ENCODE assay signal across 8 mouse cellular contexts in the genomic region with DNA sequence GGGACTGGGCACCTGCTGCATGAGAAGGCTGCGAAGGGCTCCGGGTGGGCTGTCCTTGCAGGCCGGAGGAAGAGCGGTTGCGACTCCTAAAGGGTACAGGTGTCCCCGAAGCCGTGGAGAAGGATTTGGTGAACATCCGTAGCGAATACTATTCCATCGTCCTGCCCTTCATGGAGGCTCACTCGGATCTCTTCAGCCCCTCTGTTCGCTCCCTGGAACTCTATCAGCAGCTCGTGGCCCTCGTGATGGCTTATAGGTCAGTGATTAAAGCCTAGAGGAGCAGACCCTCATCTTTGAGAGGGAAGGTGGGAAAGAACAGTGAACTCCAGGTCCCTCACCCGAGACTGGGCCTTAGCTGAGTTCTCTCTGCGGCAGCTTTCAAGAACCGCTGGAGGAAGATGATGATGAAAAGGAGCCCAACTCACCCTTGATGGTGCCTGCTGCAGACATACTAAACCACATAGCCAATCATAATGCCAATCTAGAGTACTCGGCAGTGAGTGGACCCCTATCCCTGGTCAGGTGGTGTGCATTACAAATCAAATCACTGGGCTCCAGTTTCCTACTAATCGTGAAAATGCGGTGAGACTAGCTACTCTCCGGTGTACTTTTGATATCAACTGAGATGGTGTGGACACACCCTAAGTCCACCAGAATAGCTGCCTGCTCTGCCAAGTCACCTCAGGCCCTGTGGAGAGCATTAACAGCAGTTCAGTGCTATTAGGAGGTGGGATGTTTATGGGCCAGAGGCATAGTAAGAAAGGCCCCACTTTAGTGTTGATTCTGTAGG. TPM values are rescaled to one million over a fixed set of nuclear protein-coding genes. Genes with fewer than 3 reads are reported as not detected.
DNase-seq lines count a peak whose midpoint lies in the region; ATAC-seq and TF ChIP-seq lines count a peak whose summit lies in the region.

No protein-coding gene starts in this region.

- peak overlapping the region; percentile 70 for H3K4me3 ChIP-seq in heart, embryonic 13.5 days
- H3K4me3 ChIP-seq in E14TG2a.4 (replicated peaks; ENCODE audit: low read length), result peak overlapping the region; percentile 92
- H3K4me3 ChIP-seq in forebrain, embryonic 11.5 days (ENCODE audit: low read depth, low read length), result peak overlapping the region; percentile 80
- peak overlapping the region; percentile 97 for H3K4me3 ChIP-seq in liver, adult 2 months (ENCODE audit: insufficient read depth, low read depth, low read length)
- peak overlapping the region; percentile 78 for H3K4me3 ChIP-seq in stomach, postnatal 0 days (ENCODE audit: low read depth, low read length)

- TF ChIP-seq POLR2A in liver, adult 2 months (IDR thresholded peaks at IDR 0.05; ENCODE audit: extremely low read depth, insufficient read depth, low read length), result no peak

- TF ChIP-seq CTCF in E14TG2a.4 (conservative IDR thresholded peaks at IDR 0.05; ENCODE audit: low read length), result no peak
- TF ChIP-seq CTCF in liver, adult 2 months (IDR thresholded peaks at IDR 0.05; ENCODE audit: low read depth, low read length), result no peak
- no peak for TF ChIP-seq CTCF in stomach, postnatal 0 days (IDR thresholded peaks at IDR 0.05; ENCODE audit: low read depth)

- TF ChIP-seq EP300 in stomach, postnatal 0 days (optimal IDR thresholded peaks at IDR 0.05), result no peak

- H3K79me2 ChIP-seq in liver, adult 2 months (ENCODE audit: control insufficient read depth, insufficient read depth, low read length), result no peaks in the 10 kb centered on the region

- H3K4me1 ChIP-seq in heart, embryonic 13.5 days, result peaks cover 19% of the 10 kb centered on the region
- peaks cover 61% of the 10 kb centered on the region for H3K4me1 ChIP-seq in E14TG2a.4 (replicated peaks; ENCODE audit: low read depth, low read length)
- peaks cover 8% of the 10 kb centered on the region; the same call in 1 of the 2 replicates for H3K4me1 ChIP-seq in forebrain, embryonic 11.5 days (replicated peaks; ENCODE audit: control insufficient read depth, insufficient read depth, low read length)
- peaks cover 10% of the 10 kb centered on the region for H3K4me1 ChIP-seq in liver, adult 2 months (ENCODE audit: control insufficient read depth, insufficient read depth, low read length)
- H3K4me1 ChIP-seq in stomach, postnatal 0 days (replicated peaks; ENCODE audit: control insufficient read depth, insufficient read depth), result 0 out of 2 replicates have a peak, but pooled peaks cover 3% of the 10 kb centered on the region

- 16% methylated on average over 21 of the region's 21 CpGs for WGBS in heart, embryonic 13.5 days
- WGBS in forebrain, embryonic 11.5 days, result 20% methylated on average over 21 of the region's 21 CpGs
- 17% methylated on average over 21 of the region's 21 CpGs for WGBS in liver, adult 2 months
- WGBS in stomach, postnatal 0 days, result 18% methylated on average over 21 of the region's 21 CpGs

- peak overlapping the region; percentile 88 for H3K4me2 ChIP-seq in heart, embryonic 13.5 days
- peak overlapping the region; percentile 85 for H3K4me2 ChIP-seq in forebrain, embryonic 11.5 days (ENCODE audit: low read depth, low read length, severe bottlenecking)
- peak overlapping the region; percentile 93 for H3K4me2 ChIP-seq in stomach, postnatal 0 days (replicated peaks; ENCODE audit: low read depth)

- H3K9ac ChIP-seq in heart, embryonic 13.5 days, result peak overlapping the region; percentile 86
- H3K9ac ChIP-seq in forebrain, embryonic 11.5 days (ENCODE audit: low read length), result peak overlapping the region; percentile 82
- H3K9ac ChIP-seq in liver, adult 2 months (ENCODE audit: low read depth, low read length), result peak overlapping the region; percentile 96
- H3K9ac ChIP-seq in stomach, postnatal 0 days (ENCODE audit: low read length), result peak overlapping the region; percentile 83

- no peak for DNase-seq in heart, adult 18-20 months
- no peak for DNase-seq in forebrain, embryonic 11.5 days (ENCODE audit: low spot score)
- DNase-seq in liver, adult 2 months (ENCODE audit: extremely low read depth, low read depth, low spot score), result no peak
- DNase-seq in stomach, postnatal 0 days (ENCODE audit: low spot score), result peak; percentile 36
- DNase-seq in ovary, adult 18-20 months (ENCODE audit: low spot score), result no peak
- no peak for DNase-seq in adrenal gland, adult 2 months

- peak overlapping the region; percentile 73 for H3K27ac ChIP-seq in heart, embryonic 13.5 days (replicated peaks)
- H3K27ac ChIP-seq in forebrain, embryonic 11.5 days (ENCODE audit: low read depth, low read length), result no peak overlapping the region
- 0 out of 2 replicates have a peak overlapping the region, but pooled peaks have one; percentile 54 for H3K27ac ChIP-seq in liver, adult 2 months (replicated peaks; ENCODE audit: insufficient read depth, low read depth, low read length)
- peak overlapping the region; percentile 67 for H3K27ac ChIP-seq in stomach, postnatal 0 days (replicated peaks)

- ATAC-seq in heart, embryonic 13.5 days (ENCODE audit: extremely low read depth, insufficient number of reproducible peaks, low FRiP score, low TSS enrichment), result no peak
- 0 out of 2 replicates have a peak, but pooled peaks have one; percentile 1 for ATAC-seq in forebrain, embryonic 11.5 days (replicated peaks; ENCODE audit: low FRiP score)
- ATAC-seq in stomach, postnatal 0 days (ENCODE audit: low FRiP score, low TSS enrichment), result peak; percentile 29; the same call in 1 of the 2 replicates

- H3K27me3 ChIP-seq in heart, embryonic 13.5 days (replicated peaks), result no peaks in the 10 kb centered on the region
- no peaks in the 10 kb centered on the region for H3K27me3 ChIP-seq in E14TG2a.4 (ENCODE audit: insufficient read depth, low read length)
- no peaks in the 10 kb centered on the region for H3K27me3 ChIP-seq in forebrain, embryonic 11.5 days (ENCODE audit: control insufficient read depth, insufficient read depth, low read length)
- no peaks in the 10 kb centered on the region for H3K27me3 ChIP-seq in liver, adult 2 months (ENCODE audit: control insufficient read depth, insufficient read depth, low read length)
- no peaks in the 10 kb centered on the region for H3K27me3 ChIP-seq in stomach, postnatal 0 days (ENCODE audit: control insufficient read depth, insufficient read depth, low read length)

- no peaks in the 10 kb centered on the region for H3K9me3 ChIP-seq in heart, embryonic 13.5 days
- no peaks in the 10 kb centered on the region for H3K9me3 ChIP-seq in E14TG2a.4 (ENCODE audit: low read length)
- no peaks in the 10 kb centered on the region for H3K9me3 ChIP-seq in forebrain, embryonic 11.5 days (ENCODE audit: control insufficient read depth, low read length)
- no peaks in the 10 kb centered on the region for H3K9me3 ChIP-seq in stomach, postnatal 0 days (ENCODE audit: control insufficient read depth, low read length)

- H3K36me3 ChIP-seq in heart, embryonic 13.5 days, result peaks cover 72% of the 10 kb centered on the region
- H3K36me3 ChIP-seq in E14TG2a.4 (ENCODE audit: insufficient read depth, low read length), result peaks cover 55% of the 10 kb centered on the region
- H3K36me3 ChIP-seq in forebrain, embryonic 11.5 days (ENCODE audit: control insufficient read depth, insufficient read depth, low read length), result no peaks in the 10 kb centered on the region
- peaks cover 24% of the 10 kb centered on the region for H3K36me3 ChIP-seq in liver, adult 2 months (ENCODE audit: control insufficient read depth, insufficient read depth, low read length)
- H3K36me3 ChIP-seq in stomach, postnatal 0 days (ENCODE audit: control insufficient read depth, insufficient read depth, low read length), result peaks cover 6% of the 10 kb centered on the region; the same call in 1 of the 2 replicates

RNA-seq across cellular contexts. Expression of a gene that starts 1.1 kb away (rescaled TPM):
- polyA plus RNA-seq in heart, embryonic 13.5 days (2015; fragmentation: Nextera tagmentation; extraction: Ambion mirVana), result 15.9 and 18.1 TPM in 2 replicates
- 10 to 100 TPM; 15.8 to 21.0 TPM for total RNA-seq in heart, adult 18-20 months (2021)
- 27.5 and 30.0 TPM in 2 replicates for polyA plus RNA-seq in forebrain, embryonic 11.5 days (2014; fragmentation: Nextera tagmentation; extraction: Ambion mirVana)
- total RNA-seq in liver, adult 2 months (2014; rRNA removed), result 15.4 and 20.9 TPM in 2 replicates
- 8.8 and 13.0 TPM in 2 replicates for polyA plus RNA-seq in liver, adult 2 months (2012; rRNA removed)
- polyA plus RNA-seq in stomach, postnatal 0 days (2015; fragmentation: Nextera tagmentation; extraction: Ambion mirVana), result 19.9 and 23.7 TPM in 2 replicates
- 10 to 100 TPM; 28.9 to 39.7 TPM for total RNA-seq in adrenal gland, adult 2 months (2021)
- polyA plus RNA-seq in adrenal gland, adult 2 months (2012; rRNA removed), result 15.3 and 16.3 TPM in 2 replicates

RNA-seq across cellular contexts. Expression of a gene that starts 40.0 kb away (rescaled TPM):
- polyA plus RNA-seq in heart, embryonic 13.5 days (2015; fragmentation: Nextera tagmentation; extraction: Ambion mirVana), result 256 and 289 TPM in 2 replicates
- total RNA-seq in heart, adult 18-20 months (2021), result 100 to 1,000 TPM; 144 to 150 TPM
- polyA plus RNA-seq in forebrain, embryonic 11.5 days (2014; fragmentation: Nextera tagmentation; extraction: Ambion mirVana), result 33.2 and 36.7 TPM in 2 replicates
- total RNA-seq in liver, adult 2 months (2014; rRNA removed), result 0.55 and 0.74 TPM in 2 replicates
- polyA plus RNA-seq in liver, adult 2 months (2012; rRNA removed), result 0.26 and 0.29 TPM in 2 replicates
- polyA plus RNA-seq in stomach, postnatal 0 days (2015; fragmentation: Nextera tagmentation; extraction: Ambion mirVana), result 17.1 and 17.9 TPM in 2 replicates
- 10 to 100 TPM; 18.5 to 30.1 TPM for total RNA-seq in adrenal gland, adult 2 months (2021)
- polyA plus RNA-seq in adrenal gland, adult 2 months (2012; rRNA removed), result 81.1 and 101 TPM in 2 replicates

Comparison
In these comparisons a context has a peak if more than half of its experiments do, and no peak if none do; other contexts are left out.
1. RNA of a gene that starts 40.0 kb away (polyA plus RNA-seq): 256 to 289 TPM in heart, embryonic 13.5 days, 81.1 to 101 TPM in adrenal gland, adult 2 months, 33.2 to 36.7 TPM in forebrain, embryonic 11.5 days and 17.1 to 17.9 TPM in stomach, postnatal 0 days; 0.26 to 0.29 TPM in liver, adult 2 months; every median in the first group is over 10 times any median in the second.
2. Peak in every context shown above with its lines, with median percentiles within 50 percentile points of each other: H3K4me2 ChIP-seq, H3K4me3 ChIP-seq and H3K9ac ChIP-seq.